Mouse (Mus musculus) lung, embryonic 16.5 days (tissue): ENCODE results near the gene Apold1. TPM values are rescaled to one million over a fixed set of nuclear protein-coding genes. Genes with fewer than 3 reads are reported as not detected.
A peak's percentile ranks its signal among the peaks of the same experiment; 100 is the strongest.

Experiments
- ATAC-seq: fragments of 200-750 bp; cut with Nextera tagmentation; 2 replicates; pipeline ENCODE4 v1.8.0; 2017; ENCODE audit warnings: low read depth, mild to moderate bottlenecking, moderate library complexity
- H3K27ac ChIP-seq: fragments of 300-500 bp; sonication (generic); 2 replicates; pipeline ENCODE4 v1.5.1; 2014; ENCODE audit warnings: mild to moderate bottlenecking, control low read depth, low read length
- H3K27me3 ChIP-seq: fragments of 300-500 bp; sonication (generic); 2 replicates; pipeline ENCODE4 v1.6.1; 2014; ENCODE audit warnings: low read depth, low read length, mixed read lengths; ENCODE audit not compliant: control insufficient read depth, insufficient read depth
- H3K36me3 ChIP-seq: fragments of 300-500 bp; sonication (generic); 2 replicates; pipeline ENCODE4 v1.6.1; 2014; ENCODE audit warnings: low read length; ENCODE audit not compliant: control insufficient read depth, insufficient read depth
- H3K4me1 ChIP-seq: fragments of 300-500 bp; sonication (generic); replicated peaks from 2 replicates; pipeline ENCODE4 v1.6.1; 2014; ENCODE audit warnings: low read length, mixed read lengths; ENCODE audit not compliant: control insufficient read depth, insufficient read depth
- H3K4me2 ChIP-seq: fragments of 300-500 bp; sonication (generic); 2 replicates; pipeline ENCODE4 v1.6.1; 2014; ENCODE audit warnings: low read depth, low read length, control low read depth
- H3K4me3 ChIP-seq: fragments of 300-500 bp; sonication (generic); 2 replicates; pipeline ENCODE4 v1.5.1; 2014; ENCODE audit warnings: mild to moderate bottlenecking, low read length, control low read depth
- H3K9ac ChIP-seq: fragments of 300-500 bp; sonication (generic); 2 replicates; pipeline ENCODE4 v1.6.1; 2014; ENCODE audit warnings: low read length, control low read depth
- H3K9me3 ChIP-seq: fragments of 300-500 bp; sonication (generic); 2 replicates; pipeline ENCODE4 v1.6.1; 2016; ENCODE audit warnings: low read length; ENCODE audit not compliant: control insufficient read depth
- WGBS: fragments of 180-500 bp; shearing (Covaris S2); extraction: QIAGEN DNeasy Blood & Tissue Kit; methylation state at CpG from one replicate; pipeline ENCODE4 v1.1.7; 2014; 5-methylcytosine and 5-hydroxymethylcytosine counted together
- polyA plus RNA-seq: library from polyadenylated mRNA; unstranded; fragments of >200 nt; fragmentation: Nextera tagmentation; extraction: Ambion mirVana; gene quantifications from 2 replicates; pipeline ENCODE4 v1.2.1, GENCODE M21; 2015

Apold1 gene
- polyA plus RNA-seq, 1 experiment from 2014 or later, result 1.8 TPM

- H3K4me2 ChIP-seq, result no peak overlapping the region
- H3K9me3 ChIP-seq, result no peaks in the 10 kb centered on the region
- H3K4me1 ChIP-seq, result no peaks in the 10 kb centered on the region
- H3K4me3 ChIP-seq, result no peak overlapping the region
- no peak overlapping the region for H3K9ac ChIP-seq
- 48% methylated on average over 13 of the region's 13 CpGs for WGBS
- ATAC-seq, result peak; percentile 20; the same call in 1 of the 2 replicates
- no peaks in the 10 kb centered on the region for H3K27me3 ChIP-seq
- H3K27ac ChIP-seq, result no peak overlapping the region
- peaks cover 4% of the 10 kb centered on the region; the same call in 1 of the 2 replicates for H3K36me3 ChIP-seq
Observed at GRCm38 (mm10) chr6:134947311-134948087, 34.0 kb upstream of the Apold1 start.

DNA sequence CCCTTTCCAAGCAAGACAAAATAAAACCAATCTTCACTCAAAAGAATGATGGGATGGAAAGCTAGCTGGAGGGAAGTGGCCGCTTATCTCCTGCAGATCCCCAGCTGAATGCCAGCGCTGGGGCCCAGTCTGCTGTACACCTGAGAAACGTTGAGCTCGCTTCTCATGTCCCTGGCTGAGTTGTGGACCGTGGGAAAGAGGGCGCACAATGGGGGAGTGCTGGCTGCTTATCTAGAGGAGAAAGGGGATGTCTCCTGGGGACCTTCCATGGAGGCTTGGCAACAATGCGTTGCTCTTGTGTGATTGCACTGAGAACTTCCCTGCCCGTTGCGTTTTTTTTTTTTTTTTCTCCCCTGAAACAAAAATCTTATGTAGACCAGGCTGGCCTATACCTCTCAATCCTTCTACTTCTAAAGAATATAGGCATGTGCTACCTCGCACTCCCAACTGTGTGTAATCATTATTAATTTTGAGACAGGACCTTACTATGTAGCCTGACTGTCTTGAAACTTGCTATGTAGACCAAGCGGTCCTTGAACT, 32.9 kb upstream of the Apold1 start:
- Histone ChIP-seq H3K4me1 (no peaks in the 10 kb centered on the region), H3K9ac (no peak overlapping the region), H3K4me2 (no peak overlapping the region), H3K36me3 (peaks cover 4% of the 10 kb centered on the region; the same call in 1 of the 2 replicates), H3K4me3 (no peak overlapping the region), H3K27ac (no peak overlapping the region), H3K27me3 (no peaks in the 10 kb centered on the region), H3K9me3 (no peaks in the 10 kb centered on the region)
- ATAC-seq, result no peak
- WGBS, result 67% methylated on average over 11 of the region's 11 CpGs

- Histone ChIP-seq H3K4me3 (no peak overlapping the region), H3K27ac (no peak overlapping the region), H3K36me3 (peaks cover 4% of the 10 kb centered on the region; the same call in 1 of the 2 replicates), H3K27me3 (no peaks in the 10 kb centered on the region), H3K4me2 (no peak overlapping the region), H3K4me1 (no peaks in the 10 kb centered on the region), H3K9ac (no peak overlapping the region), H3K9me3 (no peaks in the 10 kb centered on the region)
- WGBS, result 92% methylated on average over 3 of the region's 3 CpGs
- no peak for ATAC-seq
Observed at GRCm38 (mm10) chr6:134949241-134949640, 32.3 kb upstream of the Apold1 start.

GRCm38 (mm10) chr6:134951364-134951763, 30.2 kb upstream of the Apold1 start:
- Histone ChIP-seq H3K9me3 (no peaks in the 10 kb centered on the region), H3K36me3 (0 out of 2 replicates have a peak, but pooled peaks cover 3% of the 10 kb centered on the region), H3K9ac (no peak overlapping the region), H3K4me1 (no peaks in the 10 kb centered on the region), H3K27ac (no peak overlapping the region), H3K4me2 (no peak overlapping the region), H3K27me3 (no peaks in the 10 kb centered on the region), H3K4me3 (no peak overlapping the region)
- ATAC-seq, result no peak
- 80% methylated on average over 5 of the region's 5 CpGs for WGBS

GRCm38 (mm10) chr6:134953976-134954375, 27.5 kb upstream of the Apold1 start:
- H3K36me3 ChIP-seq, result 0 out of 2 replicates have a peak, but pooled peaks cover 3% of the 10 kb centered on the region
- H3K4me1 ChIP-seq, result no peaks in the 10 kb centered on the region
- no peak overlapping the region for H3K9ac ChIP-seq
- no peak for ATAC-seq
- H3K4me3 ChIP-seq, result no peak overlapping the region
- H3K27ac ChIP-seq, result no peak overlapping the region
- H3K27me3 ChIP-seq, result no peaks in the 10 kb centered on the region
- no peaks in the 10 kb centered on the region for H3K9me3 ChIP-seq
- H3K4me2 ChIP-seq, result no peak overlapping the region
- 69% methylated on average over 11 of the region's 11 CpGs for WGBS

DNA sequence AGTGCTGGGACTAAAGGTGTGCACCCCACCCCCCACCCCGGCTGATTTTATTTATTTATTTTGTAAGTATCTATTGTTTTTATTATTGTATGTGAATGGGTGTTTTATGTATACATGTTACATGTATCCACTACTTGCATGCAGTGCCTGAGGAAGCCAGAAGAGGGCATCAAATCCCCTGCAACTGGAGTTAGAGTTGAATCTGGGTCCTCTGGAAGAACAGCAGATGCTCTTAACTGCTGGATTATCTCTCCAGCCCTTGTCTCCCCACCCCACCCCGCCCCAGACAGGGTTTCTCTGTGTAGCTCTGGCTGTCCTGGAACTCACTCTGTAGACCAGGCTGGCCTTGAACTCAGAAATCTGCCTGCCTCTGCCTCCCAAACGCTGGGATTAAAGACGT, 25.1 kb upstream of the Apold1 start:
- Histone ChIP-seq H3K4me1 (no peaks in the 10 kb centered on the region), H3K4me2 (no peak overlapping the region), H3K27me3 (no peaks in the 10 kb centered on the region), H3K4me3 (no peak overlapping the region), H3K9ac (no peak overlapping the region), H3K36me3 (no peaks in the 10 kb centered on the region), H3K9me3 (no peaks in the 10 kb centered on the region), H3K27ac (no peak overlapping the region)
- ATAC-seq, result no peak
- 78% methylated on average over 4 of the region's 4 CpGs for WGBS

- Histone ChIP-seq H3K9me3 (no peaks in the 10 kb centered on the region), H3K27ac (no peak overlapping the region), H3K4me1 (no peaks in the 10 kb centered on the region), H3K4me3 (no peak overlapping the region), H3K4me2 (no peak overlapping the region), H3K9ac (no peak overlapping the region), H3K36me3 (no peaks in the 10 kb centered on the region), H3K27me3 (no peaks in the 10 kb centered on the region)
- ATAC-seq, result no peak
- WGBS, result 62% methylated on average over 5 of the region's 5 CpGs
Observed at GRCm38 (mm10) chr6:134961286-134961685, 20.2 kb upstream of the Apold1 start.

DNA sequence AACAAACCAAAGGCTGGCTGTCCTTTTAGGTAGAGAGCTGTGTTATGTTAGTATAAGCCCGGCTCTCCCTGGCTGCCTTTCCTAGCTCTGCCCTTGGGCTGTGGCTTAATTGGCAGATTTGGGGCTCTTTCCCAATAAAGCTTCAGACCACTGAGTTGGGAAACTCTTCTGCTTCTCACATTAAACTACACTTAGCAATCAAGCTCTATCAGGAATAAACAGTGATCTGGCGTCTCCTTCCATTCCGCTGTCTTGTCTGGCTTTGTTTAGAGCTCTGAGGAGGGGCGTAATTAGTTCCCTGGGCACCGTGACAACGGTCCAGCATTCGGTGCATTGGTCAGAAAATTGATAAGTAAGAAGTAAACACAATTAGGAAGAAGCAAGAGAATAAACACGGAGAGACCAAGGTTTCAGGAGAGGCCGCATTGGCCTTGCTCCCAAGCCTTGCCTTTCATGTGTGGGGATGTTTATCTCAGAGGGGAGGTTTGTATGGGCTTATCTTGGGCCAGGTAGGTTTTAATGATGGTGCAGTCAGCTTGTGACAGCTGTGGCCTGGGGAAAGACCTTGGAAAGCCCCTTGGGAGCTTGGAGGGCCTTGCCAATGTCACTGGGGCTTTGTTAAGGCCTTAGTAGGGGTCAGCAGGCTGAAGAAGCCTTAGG, 19.5 kb upstream of the Apold1 start:
- H3K4me1 ChIP-seq, result no peaks in the 10 kb centered on the region
- 40% methylated on average over 9 of the region's 9 CpGs for WGBS
- H3K27me3 ChIP-seq, result no peaks in the 10 kb centered on the region
- no peak overlapping the region for H3K9ac ChIP-seq
- no peaks in the 10 kb centered on the region for H3K36me3 ChIP-seq
- H3K4me2 ChIP-seq, result no peak overlapping the region
- no peak overlapping the region for H3K27ac ChIP-seq
- H3K4me3 ChIP-seq, result no peak overlapping the region
- ATAC-seq, result 0 out of 2 replicates have a peak, but pooled peaks have one; percentile 12
- no peaks in the 10 kb centered on the region for H3K9me3 ChIP-seq

DNA sequence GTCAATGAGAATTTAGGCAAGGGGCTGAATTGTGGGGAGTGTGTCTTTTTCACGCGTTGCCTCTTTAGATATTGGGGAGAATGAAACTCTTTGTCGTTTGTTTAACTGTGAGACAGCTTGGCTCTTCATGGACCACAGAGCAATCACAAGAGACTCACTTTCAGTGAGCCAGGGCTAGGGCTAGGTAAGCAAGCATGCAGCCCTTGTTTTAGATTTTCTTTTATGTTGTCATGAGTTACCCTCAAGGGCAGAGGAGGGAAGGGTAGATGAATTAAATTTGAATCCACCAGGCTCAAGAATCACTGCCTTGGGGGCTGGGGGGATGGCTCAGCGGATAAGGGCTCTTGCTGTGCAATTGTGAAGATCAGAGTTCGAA, 19.0 kb upstream of the Apold1 start:
- Histone ChIP-seq H3K27ac (no peak overlapping the region), H3K9ac (no peak overlapping the region), H3K4me3 (no peak overlapping the region), H3K27me3 (no peaks in the 10 kb centered on the region), H3K4me1 (no peaks in the 10 kb centered on the region), H3K4me2 (no peak overlapping the region), H3K9me3 (no peaks in the 10 kb centered on the region), H3K36me3 (no peaks in the 10 kb centered on the region)
- 78% methylated on average over 5 of the region's 5 CpGs for WGBS
- no peak for ATAC-seq
